Mouse (Mus musculus): ENCODE data around the gene Focad. TPM values are rescaled to one million over a fixed set of nuclear protein-coding genes. Genes with fewer than 3 reads are reported as not detected.

Gene Focad
- polyA plus RNA-seq, 1 experiment from 2014 or later, result 17.7 TPM

DNA sequence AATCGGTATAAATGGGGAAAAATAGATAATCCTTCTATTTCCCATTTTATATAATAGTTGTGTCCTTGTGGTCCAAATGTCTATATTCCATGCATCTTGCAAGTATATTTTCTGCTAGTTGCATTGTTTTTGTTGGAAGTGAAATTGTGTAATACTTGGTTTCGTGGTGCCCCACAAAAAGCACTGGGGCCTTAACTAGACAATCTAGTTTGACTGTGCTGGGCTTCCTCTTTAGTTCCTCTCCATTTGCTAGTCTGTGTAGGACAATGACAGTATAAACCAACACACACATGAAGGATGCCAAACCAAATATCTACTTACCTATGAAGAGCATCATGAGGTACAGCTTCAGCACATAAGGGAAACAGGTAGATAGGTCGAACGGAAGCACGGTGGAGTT lies 324.9 kb downstream of the Focad start:
- H3K36me3 ChIP-seq (ENCODE audit: control insufficient read depth, insufficient read depth, low read length), result no peaks in the 10 kb centered on the region
- H3K27ac ChIP-seq (ENCODE audit: low read depth, low read length), result no peak overlapping the region
- no peak for ATAC-seq (replicated peaks; ENCODE audit: low FRiP score)
- no peak overlapping the region for H3K4me2 ChIP-seq (ENCODE audit: low read depth, low read length, severe bottlenecking)
- WGBS, result 95% methylated on average over 5 of the region's 5 CpGs
- no peaks in the 10 kb centered on the region; the same call in 1 of the 2 replicates for H3K4me1 ChIP-seq (replicated peaks; ENCODE audit: control insufficient read depth, insufficient read depth, low read length)
- H3K9ac ChIP-seq (ENCODE audit: low read length), result no peak overlapping the region
- no peak overlapping the region for H3K4me3 ChIP-seq (ENCODE audit: low read depth, low read length)
- DNase-seq (ENCODE audit: low spot score), result no peak
- H3K9me3 ChIP-seq (ENCODE audit: control insufficient read depth, low read length), result no peaks in the 10 kb centered on the region
- no peaks in the 10 kb centered on the region for H3K27me3 ChIP-seq (ENCODE audit: control insufficient read depth, insufficient read depth, low read length)

DNA sequence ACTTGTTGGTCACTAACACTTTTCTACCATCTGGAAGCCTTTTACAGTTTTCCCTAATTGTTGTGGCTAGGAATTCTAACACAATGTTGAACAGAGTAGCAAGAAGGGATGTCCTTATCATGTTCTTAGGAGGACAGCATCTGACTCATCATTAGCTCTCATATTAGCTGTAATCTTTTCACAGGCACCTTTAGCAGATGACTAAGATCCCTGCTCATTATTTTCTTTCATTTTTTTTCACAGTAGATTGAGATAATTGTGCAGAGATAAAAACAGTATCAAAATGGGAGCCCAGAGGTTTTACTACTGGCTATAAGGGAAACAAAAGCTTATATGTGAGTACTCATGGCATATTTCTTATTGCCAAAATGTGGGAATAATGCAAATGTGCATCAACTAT lies 330.1 kb downstream of the Focad start:
- Histone ChIP-seq H3K4me1 (replicated peaks; ENCODE audit: control insufficient read depth, insufficient read depth, low read length) (no peaks in the 10 kb centered on the region), H3K36me3 (ENCODE audit: control insufficient read depth, insufficient read depth, low read length) (no peaks in the 10 kb centered on the region), H3K4me2 (ENCODE audit: low read depth, low read length, severe bottlenecking) (no peak overlapping the region), H3K9me3 (ENCODE audit: control insufficient read depth, low read length) (no peaks in the 10 kb centered on the region), H3K27ac (ENCODE audit: low read depth, low read length) (no peak overlapping the region), H3K4me3 (ENCODE audit: low read depth, low read length) (no peak overlapping the region), H3K27me3 (ENCODE audit: control insufficient read depth, insufficient read depth, low read length) (no peaks in the 10 kb centered on the region), H3K9ac (ENCODE audit: low read length) (no peak overlapping the region)
- DNase-seq (ENCODE audit: low spot score) (no peak), ATAC-seq (replicated peaks; ENCODE audit: low FRiP score) (no peak)

DNA sequence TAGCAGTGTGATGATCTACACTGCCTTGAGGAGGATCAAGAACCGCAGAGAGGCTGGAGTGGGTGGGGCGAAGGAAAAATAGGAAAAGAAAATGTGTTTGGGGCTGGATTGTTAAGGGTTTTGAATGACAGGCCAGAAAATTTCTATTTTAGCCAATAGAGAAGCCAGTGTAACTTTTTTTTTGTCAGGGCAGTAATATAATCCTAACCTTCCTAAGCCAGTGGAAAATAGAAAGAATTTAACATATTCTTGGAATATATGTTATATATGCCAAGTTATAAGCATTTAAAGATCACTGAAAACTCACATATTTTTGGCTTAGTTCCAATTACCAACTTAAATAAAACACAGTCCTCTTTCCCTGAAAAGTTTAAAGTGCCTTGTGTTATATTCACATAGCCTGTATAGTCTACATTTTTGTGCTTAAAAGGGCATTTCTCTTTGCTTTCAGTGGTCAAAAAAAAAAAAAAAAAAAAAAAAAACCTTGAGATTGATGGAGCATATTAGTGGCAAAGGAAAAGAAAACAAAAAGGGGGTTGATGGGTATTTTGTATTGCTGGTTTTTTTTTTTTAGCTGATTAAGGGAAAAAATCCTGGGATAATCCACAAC lies 333.3 kb downstream of the Focad start:
- 84% methylated on average over 2 of the region's 2 CpGs for WGBS
- no peak for ATAC-seq (replicated peaks; ENCODE audit: low FRiP score)

DNA sequence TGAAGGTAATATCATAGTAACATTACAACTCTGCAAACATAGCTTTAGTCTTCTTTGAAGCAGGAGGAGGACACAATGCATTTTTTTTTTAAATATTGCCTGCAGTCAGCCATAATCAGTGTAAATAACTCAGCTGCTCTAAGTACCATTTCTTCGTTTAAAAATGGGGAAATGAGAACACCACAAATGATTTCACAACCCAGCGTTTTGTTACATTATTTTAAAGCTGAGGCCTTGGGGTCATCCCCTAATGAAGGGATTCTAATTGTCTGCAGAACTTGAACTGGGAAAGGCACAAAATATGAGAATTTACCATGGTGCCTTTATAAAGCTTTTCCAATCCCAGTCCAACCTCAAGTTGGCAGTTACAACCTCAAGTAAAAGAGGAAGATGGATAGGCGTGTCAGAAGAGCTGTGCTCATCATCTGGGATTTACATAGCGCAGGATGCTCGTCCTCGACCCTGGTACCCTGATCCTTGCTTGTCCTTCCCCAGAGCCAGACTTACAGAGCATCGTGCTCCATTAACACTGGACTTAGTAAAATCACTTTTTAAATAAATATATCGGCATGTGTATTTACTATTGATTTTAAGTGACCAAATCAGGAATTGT lies 338.1 kb downstream of the Focad start:
- H3K9ac ChIP-seq (ENCODE audit: low read length), result no peak overlapping the region
- ATAC-seq (replicated peaks; ENCODE audit: low FRiP score) (no peak), DNase-seq (ENCODE audit: low spot score) (no peak)
- no peak overlapping the region for H3K4me2 ChIP-seq (ENCODE audit: low read depth, low read length, severe bottlenecking)
- no peaks in the 10 kb centered on the region for H3K36me3 ChIP-seq (ENCODE audit: control insufficient read depth, insufficient read depth, low read length)
- no peaks in the 10 kb centered on the region for H3K27me3 ChIP-seq (ENCODE audit: control insufficient read depth, insufficient read depth, low read length)
- no peaks in the 10 kb centered on the region for H3K9me3 ChIP-seq (ENCODE audit: control insufficient read depth, low read length)
- H3K4me3 ChIP-seq (ENCODE audit: low read depth, low read length), result no peak overlapping the region
- WGBS, result 83% methylated on average over 8 of the region's 8 CpGs
- no peak overlapping the region for H3K27ac ChIP-seq (ENCODE audit: low read depth, low read length)
- H3K4me1 ChIP-seq (replicated peaks; ENCODE audit: control insufficient read depth, insufficient read depth, low read length), result no peaks in the 10 kb centered on the region

More for the DNA sequence above, 333.3 kb downstream of the Focad start:
- H3K36me3 ChIP-seq (ENCODE audit: control insufficient read depth, insufficient read depth, low read length), result no peaks in the 10 kb centered on the region
- no peak overlapping the region for H3K4me3 ChIP-seq (ENCODE audit: low read depth, low read length)
- H3K9ac ChIP-seq (ENCODE audit: low read length), result no peak overlapping the region
- no peaks in the 10 kb centered on the region for H3K9me3 ChIP-seq (ENCODE audit: control insufficient read depth, low read length)
- no peak for DNase-seq (ENCODE audit: low spot score)
- H3K27ac ChIP-seq (ENCODE audit: low read depth, low read length), result no peak overlapping the region
- H3K27me3 ChIP-seq (ENCODE audit: control insufficient read depth, insufficient read depth, low read length), result no peaks in the 10 kb centered on the region
- H3K4me2 ChIP-seq (ENCODE audit: low read depth, low read length, severe bottlenecking), result no peak overlapping the region
- H3K4me1 ChIP-seq (replicated peaks; ENCODE audit: control insufficient read depth, insufficient read depth, low read length), result no peaks in the 10 kb centered on the region

DNA sequence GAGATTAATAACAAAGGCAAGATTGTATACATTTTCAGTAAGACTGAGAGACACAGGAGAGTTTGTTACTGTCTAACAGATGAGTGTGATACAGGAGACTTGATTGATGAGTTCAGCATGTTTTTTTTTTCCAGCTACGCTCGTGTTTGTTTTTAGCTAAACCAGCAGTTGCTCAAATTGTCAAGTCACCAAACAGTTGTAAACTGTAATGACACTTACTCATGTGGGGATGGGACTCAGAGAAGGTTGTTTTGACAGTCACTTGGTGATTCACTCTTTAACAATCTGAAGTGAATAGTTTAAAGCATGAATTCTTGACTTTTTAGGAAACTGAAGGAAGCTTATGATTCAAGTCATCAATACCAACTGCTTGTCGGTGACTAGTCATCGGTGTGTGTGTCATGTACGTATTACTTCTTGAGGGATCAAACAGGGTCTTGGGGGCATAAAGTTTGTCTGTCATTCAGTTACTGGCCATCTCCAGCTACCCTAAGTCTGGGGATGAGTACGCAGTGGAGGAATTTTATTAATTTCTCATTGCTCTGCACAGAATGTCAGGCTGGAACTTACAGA lies 342.2 kb downstream of the Focad start:
- no peaks in the 10 kb centered on the region for H3K9me3 ChIP-seq (ENCODE audit: control insufficient read depth, low read length)
- no peak overlapping the region for H3K27ac ChIP-seq (ENCODE audit: low read depth, low read length)
- no peaks in the 10 kb centered on the region for H3K36me3 ChIP-seq (ENCODE audit: control insufficient read depth, insufficient read depth, low read length)
- H3K4me3 ChIP-seq (ENCODE audit: low read depth, low read length), result no peak overlapping the region
- WGBS, result 91% methylated on average over 6 of the region's 6 CpGs
- H3K9ac ChIP-seq (ENCODE audit: low read length), result no peak overlapping the region
- H3K4me1 ChIP-seq (replicated peaks; ENCODE audit: control insufficient read depth, insufficient read depth, low read length), result peaks cover 4% of the 10 kb centered on the region; the same call in 1 of the 2 replicates
- no peak overlapping the region for H3K4me2 ChIP-seq (ENCODE audit: low read depth, low read length, severe bottlenecking)
- ATAC-seq (replicated peaks; ENCODE audit: low FRiP score), result no peak
- no peaks in the 10 kb centered on the region for H3K27me3 ChIP-seq (ENCODE audit: control insufficient read depth, insufficient read depth, low read length)
- DNase-seq (ENCODE audit: low spot score), result no peak

DNA sequence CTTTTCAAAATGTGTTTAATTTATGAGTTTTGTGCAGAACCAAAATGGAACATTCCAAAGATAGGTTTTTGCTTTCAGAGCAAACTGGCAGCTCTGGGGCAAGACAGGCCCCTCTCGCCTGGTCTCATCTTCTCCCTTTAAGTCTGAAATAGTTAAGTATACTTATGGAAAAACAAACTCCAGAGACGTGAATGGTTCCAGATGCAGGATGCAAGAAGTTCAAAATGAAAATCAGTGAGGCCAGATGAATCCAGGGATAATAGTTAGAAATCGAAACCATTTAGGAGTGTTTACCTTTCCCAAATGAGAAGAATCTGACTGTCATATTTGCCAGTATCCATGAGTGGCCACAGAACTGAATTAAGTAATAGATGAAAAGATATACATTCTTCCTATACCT lies 342.7 kb downstream of the Focad start:
- Histone ChIP-seq H3K9ac (ENCODE audit: low read length) (no peak overlapping the region), H3K4me3 (ENCODE audit: low read depth, low read length) (no peak overlapping the region), H3K9me3 (ENCODE audit: control insufficient read depth, low read length) (no peaks in the 10 kb centered on the region), H3K36me3 (ENCODE audit: control insufficient read depth, insufficient read depth, low read length) (no peaks in the 10 kb centered on the region), H3K4me2 (ENCODE audit: low read depth, low read length, severe bottlenecking) (no peak overlapping the region), H3K27ac (ENCODE audit: low read depth, low read length) (no peak overlapping the region), H3K27me3 (ENCODE audit: control insufficient read depth, insufficient read depth, low read length) (no peaks in the 10 kb centered on the region), H3K4me1 (replicated peaks; ENCODE audit: control insufficient read depth, insufficient read depth, low read length) (peaks cover 4% of the 10 kb centered on the region; the same call in 1 of the 2 replicates)
- ATAC-seq (replicated peaks; ENCODE audit: low FRiP score), result no peak
- DNase-seq (ENCODE audit: low spot score), result no peak
- WGBS, result 78% methylated on average over 3 of the region's 3 CpGs

DNA sequence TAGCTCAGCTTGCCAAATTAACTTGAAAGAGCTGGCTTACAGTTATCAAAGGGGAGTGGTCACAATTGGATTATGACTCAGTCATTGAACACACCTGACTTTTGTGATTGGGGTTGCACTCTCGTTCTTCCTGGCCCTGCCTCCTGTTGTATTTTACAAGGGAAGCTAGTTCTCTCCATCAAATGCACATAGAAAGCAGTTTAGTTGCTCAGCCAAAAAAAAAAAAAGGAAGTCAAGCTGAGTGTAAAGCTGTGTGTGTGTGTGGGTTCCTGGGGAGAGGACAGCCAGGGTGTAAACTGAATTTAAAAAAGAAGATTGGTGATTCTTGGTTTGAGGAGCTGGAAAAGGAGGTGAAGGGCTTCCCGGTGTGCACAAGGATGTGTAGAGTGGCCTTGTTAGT lies 343.5 kb downstream of the Focad start:
- H3K27ac ChIP-seq (ENCODE audit: low read depth, low read length), result no peak overlapping the region
- H3K27me3 ChIP-seq (ENCODE audit: control insufficient read depth, insufficient read depth, low read length), result no peaks in the 10 kb centered on the region
- ATAC-seq (replicated peaks; ENCODE audit: low FRiP score) (no peak), DNase-seq (ENCODE audit: low spot score) (no peak)
- no peak overlapping the region for H3K4me3 ChIP-seq (ENCODE audit: low read depth, low read length)
- no peak overlapping the region for H3K9ac ChIP-seq (ENCODE audit: low read length)
- H3K9me3 ChIP-seq (ENCODE audit: control insufficient read depth, low read length), result no peaks in the 10 kb centered on the region
- no peak overlapping the region for H3K4me2 ChIP-seq (ENCODE audit: low read depth, low read length, severe bottlenecking)
- peaks cover 4% of the 10 kb centered on the region; the same call in 1 of the 2 replicates for H3K4me1 ChIP-seq (replicated peaks; ENCODE audit: control insufficient read depth, insufficient read depth, low read length)
- 50% methylated on average over 2 of the region's 2 CpGs for WGBS
- no peaks in the 10 kb centered on the region for H3K36me3 ChIP-seq (ENCODE audit: control insufficient read depth, insufficient read depth, low read length)

DNA sequence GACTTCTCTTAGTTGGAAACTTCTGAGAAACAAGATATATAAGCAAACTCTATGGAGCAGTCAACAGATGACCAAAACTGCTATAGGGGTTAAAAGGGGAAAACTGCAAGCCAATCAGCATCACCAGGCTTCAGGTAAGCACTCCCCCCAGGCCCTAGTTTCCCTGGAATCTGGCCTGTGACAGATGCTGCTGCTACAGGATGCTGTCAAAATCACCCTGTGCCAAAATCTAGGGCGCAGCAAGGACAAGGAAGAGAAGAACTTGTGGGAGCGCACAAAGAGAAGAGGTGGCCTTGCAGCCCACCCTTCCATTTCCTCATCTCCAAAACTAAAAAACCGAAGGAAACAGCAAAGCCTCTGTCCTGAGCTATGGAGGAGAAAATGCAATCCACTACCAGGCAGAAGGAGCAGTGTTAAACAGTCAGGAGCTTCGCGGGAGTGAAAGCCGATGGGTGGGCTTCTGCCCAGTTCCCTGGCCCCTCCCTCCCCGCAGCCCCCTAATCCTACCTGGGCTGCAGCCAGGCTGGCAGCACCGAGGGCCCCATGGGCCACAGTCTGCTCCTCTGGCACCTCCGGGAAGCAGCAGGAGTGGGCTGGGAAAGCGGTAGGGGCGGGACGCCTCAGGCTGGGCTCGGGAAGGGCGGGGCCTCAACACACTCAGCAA lies 344.0 kb downstream of the Focad start, which contains the start of gene Hacd4:
TSS of gene Hacd4 (minus strand) at position 603 of the 664 bp plus-strand sequence.
- H3K4me1 ChIP-seq (replicated peaks; ENCODE audit: control insufficient read depth, insufficient read depth, low read length), result peaks cover 4% of the 10 kb centered on the region; the same call in 1 of the 2 replicates
- no peaks in the 10 kb centered on the region for H3K9me3 ChIP-seq (ENCODE audit: control insufficient read depth, low read length)
- H3K4me2 ChIP-seq (ENCODE audit: low read depth, low read length, severe bottlenecking), result peak within 1 kb of the TSS; percentile 49
- H3K4me3 ChIP-seq (ENCODE audit: low read depth, low read length), result peak within 1 kb of the TSS; percentile 23
- no peaks in the 10 kb centered on the region for H3K36me3 ChIP-seq (ENCODE audit: control insufficient read depth, insufficient read depth, low read length)
- H3K27me3 ChIP-seq (ENCODE audit: control insufficient read depth, insufficient read depth, low read length), result no peaks in the 10 kb centered on the region
- 5% methylated on average over 14 of the region's 14 CpGs for WGBS
- DNase-seq (ENCODE audit: low spot score) (peak; percentile 72), ATAC-seq (replicated peaks; ENCODE audit: low FRiP score) (peak; percentile 77)
- H3K9ac ChIP-seq (ENCODE audit: low read length), result peak within 1 kb of the TSS; percentile 43
- H3K27ac ChIP-seq (ENCODE audit: low read depth, low read length), result no peak within 1 kb of the TSS

Measured in forebrain, embryonic 11.5 days (tissue).